Mouse (Mus musculus) layer of hippocampus, postnatal 25 days (tissue): ENCODE measurements around the gene Gpr155. TPM values are rescaled to one million over a fixed set of nuclear protein-coding genes. Genes with fewer than 3 reads are reported as not detected.

Experiments
- DNase-seq, 2 experiments: peaks; one replicate each; pipeline ENCODE4 v3.0.0; 2022; ENCODE audit warnings: mixed read lengths in 2 of 2, low spot score in 1 of 2; ENCODE audit errors: extremely low spot score in 1 of 2
- total RNA-seq, 2 experiments: library from RNA; stranded (reverse); gene quantifications; 2 replicates each; pipeline ENCODE4 v1.2.3; 2021

Gene Gpr155
- 10 to 100 TPM; 54.9 to 62.0 TPM for total RNA-seq

DNA sequence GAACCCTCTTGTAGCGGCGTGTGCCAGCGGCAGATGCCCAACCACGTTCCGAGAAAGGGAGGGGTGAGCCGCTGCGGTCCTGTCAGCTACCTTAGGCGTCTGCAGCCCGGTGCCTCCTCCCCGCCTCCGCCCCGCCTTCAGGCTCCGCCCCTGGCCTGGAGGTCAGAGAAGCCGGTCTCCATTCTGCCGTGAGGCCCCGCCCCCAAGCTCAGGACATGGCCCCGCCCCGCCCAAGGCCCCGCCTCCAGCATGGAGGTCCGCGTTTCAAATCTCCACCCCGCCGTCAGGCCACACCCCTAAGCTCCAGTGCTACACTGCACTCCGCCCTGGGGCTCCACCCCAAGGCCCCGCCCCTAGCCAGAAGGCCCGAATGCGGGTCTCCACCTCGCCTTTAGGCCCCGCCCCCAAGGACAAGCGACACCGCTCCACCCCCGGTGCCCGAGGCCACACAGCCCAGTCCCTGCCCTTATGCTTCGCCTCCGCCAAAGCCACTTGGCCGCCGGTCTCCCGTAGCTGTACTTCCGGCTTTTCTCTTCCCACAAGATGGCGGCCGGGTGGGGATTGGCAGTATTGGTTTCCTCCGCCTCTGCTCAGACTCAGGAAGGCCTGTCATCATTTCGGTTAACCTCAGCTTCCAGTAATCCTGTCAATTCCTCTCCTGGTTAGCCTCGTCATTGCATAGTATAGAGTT lies at the start of gene Gpr155:
Gene Gpr155 (minus strand): TSS at position 217 of the 691 bp plus-strand sequence.
- DNase-seq, result peak; percentile 89 to 98

DNA sequence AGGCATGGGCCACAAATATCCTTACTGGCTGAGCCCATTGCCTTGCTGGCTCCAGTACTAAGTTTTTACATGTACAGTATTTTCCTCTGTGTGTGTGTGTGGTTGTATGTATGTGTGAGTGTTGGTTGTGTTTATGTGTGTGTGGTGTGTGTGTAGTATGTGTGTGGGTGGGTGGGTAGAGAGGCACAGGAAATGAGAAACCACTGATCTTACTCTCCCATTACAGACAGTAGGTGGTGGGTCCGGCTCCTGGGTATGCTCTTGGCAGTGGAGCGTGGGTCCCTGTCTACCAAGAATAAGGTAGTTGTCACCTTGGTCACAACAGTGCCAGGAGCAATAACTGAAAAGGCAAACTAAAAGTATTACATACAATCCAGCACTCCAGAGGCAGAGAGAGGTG lies 49.5 kb upstream of the Gpr155 start:
- DNase-seq, result no peak

DNA sequence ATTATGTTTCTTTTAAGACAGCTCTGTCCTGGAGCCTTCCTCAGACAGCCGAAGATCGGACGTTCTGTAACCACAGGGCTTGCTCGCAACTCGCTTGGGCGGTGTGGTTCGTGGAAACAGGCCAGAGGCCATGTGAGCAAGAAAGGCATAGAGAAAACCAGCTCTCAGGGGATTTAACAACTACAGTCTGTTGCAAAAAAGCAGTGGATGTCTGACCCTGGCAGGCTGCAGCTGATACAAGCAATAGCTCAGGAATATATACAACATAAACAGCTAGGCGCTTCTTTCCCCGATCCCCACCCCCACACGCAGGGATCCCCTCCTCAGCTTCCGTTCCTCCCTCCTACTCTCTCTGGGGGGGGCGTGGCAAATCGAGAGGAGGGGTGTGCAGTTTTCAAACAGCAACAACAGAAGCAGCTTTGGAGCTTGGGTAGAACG lies 45.6 kb upstream of the Gpr155 start:
- no peak for DNase-seq

DNA sequence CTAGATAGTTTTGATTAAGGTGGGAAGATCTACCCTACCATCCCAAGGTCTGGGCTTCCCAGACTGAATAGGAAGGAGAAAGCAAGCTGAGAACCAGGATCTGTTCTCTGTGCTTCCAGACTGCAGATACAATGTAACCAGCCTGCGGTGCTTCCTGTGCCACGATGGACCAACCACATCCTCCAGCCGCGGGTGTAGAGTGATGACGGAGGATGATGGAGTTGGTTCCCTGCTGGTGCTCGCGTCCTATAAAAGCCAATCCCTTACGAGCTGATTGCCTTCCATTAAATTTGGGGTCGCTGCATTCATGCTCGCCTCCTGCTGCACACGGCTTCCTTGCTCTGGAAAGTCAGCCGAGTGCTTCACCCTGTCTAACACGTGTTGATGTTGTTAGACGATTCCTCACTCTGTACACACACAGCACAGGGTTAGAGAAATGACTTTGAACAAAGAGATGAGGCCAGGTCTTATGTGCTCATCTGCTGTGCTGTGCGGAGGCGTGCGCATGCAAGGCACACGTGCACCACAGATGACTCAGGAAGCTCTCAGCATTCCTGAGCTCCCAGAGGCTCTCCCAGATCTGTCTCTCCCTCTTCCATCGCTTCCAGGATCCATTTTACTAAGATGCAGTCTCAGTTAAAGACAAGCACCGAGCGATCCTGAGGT lies 42.6 kb upstream of the Gpr155 start:
- no peak for DNase-seq

DNA sequence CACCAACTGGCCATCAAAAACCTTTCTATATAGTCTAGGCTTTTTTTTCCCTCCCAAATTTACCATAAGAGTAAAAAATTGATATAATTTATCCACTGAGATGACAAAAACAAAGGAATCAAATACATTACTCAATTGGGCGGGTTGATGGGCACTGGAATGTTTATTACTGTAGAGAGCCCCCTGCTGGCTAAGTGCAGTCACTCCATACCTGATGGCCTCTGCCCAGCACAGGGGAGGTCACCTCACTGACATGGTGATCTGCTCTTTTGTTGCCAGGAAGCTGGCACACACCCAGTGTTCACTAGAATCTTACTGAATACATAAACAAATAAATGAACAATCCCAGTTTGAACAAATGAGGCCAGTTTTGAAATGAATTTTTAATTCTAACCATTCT lies 40.9 kb upstream of the Gpr155 start:
- DNase-seq, result no peak

DNA sequence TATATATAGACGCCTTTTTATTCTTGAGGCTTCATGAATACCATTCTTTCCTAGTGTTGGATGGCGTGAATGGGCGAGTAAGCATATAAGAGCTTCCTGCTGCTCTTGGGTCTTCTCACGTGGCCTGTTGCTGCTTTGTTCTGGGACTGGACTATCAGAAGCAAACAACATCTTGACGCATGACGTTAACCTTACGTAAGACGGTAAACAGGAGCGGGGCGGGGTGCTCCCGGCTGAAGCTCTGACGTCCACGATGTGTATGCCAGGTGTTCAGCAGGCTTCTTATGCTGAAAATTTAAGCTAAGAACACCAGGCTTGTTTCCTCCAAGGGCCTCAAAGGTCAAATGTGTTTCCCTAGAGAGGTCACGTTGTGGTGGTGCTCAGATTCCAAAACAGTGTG lies 39.5 kb upstream of the Gpr155 start:
- no peak for DNase-seq

DNA sequence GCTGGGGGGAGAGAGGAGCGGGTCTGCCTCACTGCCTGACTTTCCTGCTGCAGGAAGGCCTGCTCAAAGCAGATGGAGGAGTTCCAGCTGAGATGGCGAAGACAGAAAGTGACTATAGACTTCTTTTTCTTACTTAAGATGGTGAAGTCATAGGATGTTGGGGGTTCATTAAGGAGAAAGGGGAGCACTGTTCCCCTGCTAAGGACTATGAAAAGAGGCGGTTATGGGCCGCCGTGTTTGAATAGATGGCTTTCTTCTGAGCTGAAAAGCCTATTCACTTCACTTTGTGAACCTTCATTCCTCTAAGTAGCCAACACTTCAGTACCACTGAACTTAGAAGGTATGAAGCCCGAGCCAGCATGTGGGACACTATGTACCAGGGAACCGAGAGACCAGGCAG lies 33.4 kb upstream of the Gpr155 start:
- no peak for DNase-seq

DNA sequence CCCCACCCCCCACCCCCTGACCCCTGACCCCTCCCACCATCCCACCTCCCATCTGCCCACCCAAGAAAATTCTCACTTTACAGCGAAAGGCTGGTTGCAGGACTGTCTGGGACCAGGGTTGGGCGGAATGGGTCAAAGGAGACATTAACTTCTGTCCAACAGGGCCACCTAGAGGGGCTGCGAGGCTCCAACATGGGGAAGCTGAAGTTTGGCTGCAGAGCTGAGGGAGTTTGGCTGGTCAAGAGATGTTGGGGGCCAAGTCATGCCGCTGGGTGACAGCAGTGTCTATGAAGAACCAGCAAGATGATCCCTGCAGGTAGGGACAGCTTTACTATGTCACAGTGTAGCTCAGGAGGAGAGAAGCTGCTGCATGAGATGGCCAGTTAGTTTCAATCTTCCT lies 32.9 kb upstream of the Gpr155 start:
- DNase-seq, result peak in 1 of 2 experiments; percentile 30

DNA sequence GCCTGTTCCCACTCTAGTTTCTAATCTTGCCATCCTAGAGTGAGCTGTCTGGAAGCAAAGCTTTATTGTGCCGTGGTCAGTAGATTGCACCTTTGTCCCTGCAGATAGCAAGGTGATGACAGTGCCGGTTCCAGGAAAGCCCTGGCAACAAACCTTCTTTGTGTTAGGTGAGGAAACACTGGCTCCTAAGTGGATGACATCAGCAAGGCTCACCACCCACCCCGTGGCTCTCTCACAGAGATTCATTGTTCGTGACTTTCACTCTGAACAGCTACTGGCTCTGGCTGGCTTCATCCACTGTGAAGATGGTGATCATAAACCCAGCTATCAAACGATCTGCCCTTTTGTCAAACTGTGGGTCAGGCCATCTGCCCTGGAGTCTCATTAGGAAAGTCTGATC lies 29.5 kb upstream of the Gpr155 start:
- no peak for DNase-seq

DNA sequence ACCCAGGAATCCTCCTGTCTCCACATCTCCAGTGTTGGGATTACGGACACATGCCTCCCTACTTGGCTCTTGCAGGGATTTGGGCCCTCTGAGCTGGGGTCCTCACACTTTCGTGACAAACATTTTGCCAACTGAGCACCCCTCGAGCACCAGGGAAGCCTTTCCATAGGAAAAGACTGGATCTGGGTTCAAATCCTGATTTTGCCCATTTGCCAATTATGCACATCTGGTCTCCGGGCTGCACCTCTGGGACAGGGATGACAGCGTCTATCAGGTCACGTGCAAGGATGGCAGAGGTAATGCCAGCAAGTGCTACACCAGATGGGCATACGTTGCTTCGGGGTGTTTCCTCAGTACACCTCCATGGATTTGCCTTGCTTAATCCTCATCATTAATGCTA lies 23.7 kb upstream of the Gpr155 start:
- no peak for DNase-seq

DNA sequence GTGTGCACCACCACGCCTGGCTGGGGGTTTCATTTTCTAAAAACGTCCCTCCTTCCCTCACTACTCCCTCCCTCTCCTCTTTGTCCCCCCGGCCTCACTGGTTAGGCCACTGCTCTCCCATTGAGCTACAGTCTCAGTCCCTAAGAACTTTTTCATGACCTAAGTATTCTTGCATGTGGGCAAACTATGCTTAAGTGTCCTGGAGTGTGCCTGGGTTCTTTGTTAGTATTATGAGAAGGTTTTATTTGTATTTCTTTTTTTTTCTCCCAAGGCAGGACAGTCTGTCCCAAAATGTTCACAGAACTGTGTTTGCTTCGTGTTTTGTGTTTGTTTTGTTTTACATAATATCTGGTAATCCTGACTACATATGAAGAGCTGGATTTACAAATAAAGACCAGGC lies 21.3 kb upstream of the Gpr155 start:
- DNase-seq, result no peak

DNA sequence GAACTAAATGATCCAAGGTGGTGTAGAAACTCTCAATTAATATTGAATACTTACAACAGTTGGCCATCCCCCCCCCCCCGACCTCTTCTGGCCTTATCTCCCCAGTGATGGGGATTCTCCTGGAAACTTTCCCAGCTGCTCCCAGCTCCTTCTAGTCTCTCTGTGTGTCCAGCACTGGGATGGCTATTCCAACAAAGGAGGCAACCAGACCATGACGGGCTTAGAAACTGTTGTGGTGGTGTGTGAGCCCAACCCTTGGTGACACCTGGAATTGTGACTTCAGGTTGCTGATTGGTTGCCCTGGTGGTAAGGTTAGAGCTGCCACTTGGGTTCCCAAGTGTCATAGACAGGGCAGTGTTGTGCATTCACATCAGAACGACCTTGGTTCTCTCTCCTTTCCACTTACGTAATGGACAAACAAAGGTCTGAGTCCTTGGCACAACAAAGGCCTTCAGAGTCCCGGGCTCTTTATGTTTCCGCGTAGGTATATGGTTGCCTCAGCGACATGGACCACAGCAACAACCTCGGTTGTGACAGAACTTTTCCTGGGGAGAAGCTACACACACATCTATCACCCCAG lies 20.1 kb upstream of the Gpr155 start:
- no peak for DNase-seq

DNA sequence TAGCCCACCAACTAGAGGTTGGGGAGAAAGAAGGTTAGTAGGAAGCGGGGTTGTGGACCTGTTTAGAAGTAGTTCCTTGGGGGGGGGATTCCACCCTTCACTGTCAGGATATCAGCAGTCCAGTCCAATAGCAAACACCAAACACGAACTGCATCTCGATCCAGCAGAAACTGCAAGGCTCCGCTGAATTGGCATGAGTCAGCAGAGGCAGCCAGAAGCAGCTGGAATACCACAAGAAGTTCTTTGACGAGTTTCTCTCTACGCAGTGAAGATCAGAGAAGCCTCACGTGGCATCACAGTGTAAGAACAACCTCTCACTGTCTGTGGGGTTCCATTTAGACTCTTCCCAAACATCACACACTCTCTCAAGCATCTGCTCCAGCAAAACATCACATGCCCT lies 18.6 kb upstream of the Gpr155 start:
- no peak for DNase-seq

DNA sequence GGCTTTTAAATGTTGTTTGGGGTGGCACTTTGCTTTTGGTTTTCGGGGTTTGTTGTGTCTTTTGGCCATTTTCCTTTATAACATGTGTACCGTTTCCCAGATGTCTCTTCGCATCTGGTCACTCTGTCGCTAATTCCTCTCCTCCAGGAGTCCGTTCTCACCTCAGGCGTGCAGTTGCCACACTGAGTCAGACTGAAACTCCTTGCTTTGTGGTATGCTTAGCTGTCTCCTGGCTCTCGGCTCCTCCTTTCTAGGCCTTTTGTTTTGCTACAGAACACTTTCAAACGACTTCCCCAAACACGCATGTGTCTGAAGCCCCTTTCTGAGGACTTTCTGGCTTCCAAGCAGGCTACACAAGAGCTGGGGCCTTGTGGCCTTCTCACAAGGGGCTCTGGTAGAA lies 18.1 kb upstream of the Gpr155 start:
- DNase-seq, result no peak

DNA sequence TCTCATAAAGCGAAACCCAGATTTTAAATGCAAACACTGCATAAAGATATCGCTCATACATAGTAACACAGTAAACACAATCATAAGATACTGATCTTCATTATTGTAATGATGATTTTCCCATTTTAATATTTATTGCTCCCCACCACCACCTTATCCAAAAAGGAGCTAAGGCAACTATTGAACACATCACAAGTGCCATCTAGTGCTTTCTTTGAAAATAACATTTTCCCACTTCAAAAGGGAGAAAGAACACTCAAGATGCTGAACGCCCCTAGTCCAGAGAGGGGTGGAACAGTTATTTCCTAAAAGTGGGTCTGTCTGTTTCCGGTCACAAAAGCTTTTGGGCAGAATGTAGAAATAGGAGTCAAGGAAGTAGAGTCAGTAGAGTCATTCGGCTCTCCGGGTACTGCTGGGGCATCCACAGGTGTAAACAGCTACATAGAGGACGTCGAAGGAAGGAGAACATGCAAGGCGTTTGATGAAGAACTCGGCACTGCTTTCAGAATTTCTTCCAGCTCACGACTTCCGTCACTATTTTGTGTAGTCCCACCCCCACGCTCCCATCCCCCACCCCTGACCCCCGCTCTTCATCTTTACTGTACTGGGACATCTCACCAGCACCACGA lies 17.1 kb upstream of the Gpr155 start:
- no peak for DNase-seq

DNA sequence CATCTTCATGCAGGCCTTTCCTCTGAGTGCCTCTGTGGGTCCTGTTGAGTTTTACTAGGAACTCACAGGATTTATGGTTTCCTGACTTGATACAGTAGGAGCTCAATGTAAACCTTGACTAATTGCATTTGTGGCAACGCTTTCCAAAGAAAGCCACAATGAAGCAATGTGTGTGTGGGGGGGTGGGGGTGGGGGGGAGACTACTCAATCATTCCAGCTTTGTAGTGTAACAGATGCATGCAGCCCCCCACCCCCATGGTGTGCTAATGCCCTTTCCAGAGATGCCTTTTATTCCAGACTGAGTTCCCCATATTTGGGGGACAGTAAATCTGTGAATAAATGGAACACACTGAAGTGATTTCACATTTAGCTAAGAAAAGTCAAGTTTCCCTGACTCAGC lies 15.3 kb upstream of the Gpr155 start:
- DNase-seq, result no peak

DNA sequence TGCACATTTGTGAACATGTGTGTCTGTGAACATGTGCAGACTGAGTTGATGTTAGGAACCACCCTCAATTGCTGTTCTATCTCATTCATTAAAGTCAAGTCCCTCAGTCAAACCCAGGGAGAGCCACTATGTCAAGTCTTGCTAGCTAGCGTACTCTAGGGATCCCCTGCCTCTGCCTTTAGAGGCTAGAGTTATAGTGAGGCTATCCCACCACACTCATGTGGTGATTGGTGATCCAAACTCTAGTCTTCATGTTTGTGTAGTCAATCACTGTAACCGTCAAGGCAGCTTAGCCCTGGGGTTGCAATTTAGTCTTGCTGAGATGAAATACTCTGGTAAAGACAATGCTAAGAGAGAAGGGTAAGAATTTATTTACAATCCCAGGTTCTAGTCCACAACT lies 11.1 kb upstream of the Gpr155 start:
- no peak for DNase-seq

DNA sequence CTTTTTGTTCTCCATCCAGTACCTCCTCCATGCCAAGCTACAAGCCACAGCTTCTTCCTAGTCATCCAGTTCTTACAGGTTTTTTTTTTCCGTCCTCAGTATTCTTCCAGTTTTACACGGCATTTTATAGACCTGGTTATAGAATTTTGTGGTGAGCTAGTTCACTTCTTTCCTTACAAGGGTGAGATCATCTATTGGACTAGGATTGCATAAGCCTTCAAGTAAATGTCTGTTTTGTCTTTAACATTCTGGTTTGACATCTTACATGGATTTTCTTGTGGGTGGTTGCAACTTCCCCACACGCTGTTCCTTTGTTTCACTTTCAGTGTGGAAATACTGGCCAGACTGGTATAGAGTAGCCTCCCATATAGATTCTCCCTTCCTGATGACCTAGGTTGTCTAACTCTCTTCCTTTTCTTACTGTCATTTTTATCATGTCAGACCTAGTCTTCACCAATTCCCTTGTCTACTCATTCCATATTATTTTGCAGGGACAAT lies 10.5 kb upstream of the Gpr155 start:
- DNase-seq, result no peak

DNA sequence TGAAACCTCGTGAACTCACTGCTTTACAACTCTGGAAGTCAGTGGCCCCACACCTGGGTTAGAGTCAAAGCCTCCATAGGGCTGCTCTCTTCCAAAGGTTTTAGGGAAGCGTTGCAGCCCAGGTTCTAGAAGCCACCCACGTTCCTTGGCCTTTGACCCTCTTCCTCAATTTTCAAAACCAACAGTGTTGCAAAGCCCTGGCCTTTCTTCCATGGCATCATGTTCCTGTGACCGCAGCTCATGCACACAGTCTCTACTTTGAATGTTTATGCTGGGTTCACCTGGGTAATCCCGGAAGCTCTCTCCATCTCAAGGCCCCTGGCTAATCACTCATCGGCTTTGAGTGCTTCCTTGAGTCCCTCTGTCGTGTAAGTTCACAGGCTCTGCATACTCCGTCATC lies 9.1 kb upstream of the Gpr155 start:
- DNase-seq, result no peak

DNA sequence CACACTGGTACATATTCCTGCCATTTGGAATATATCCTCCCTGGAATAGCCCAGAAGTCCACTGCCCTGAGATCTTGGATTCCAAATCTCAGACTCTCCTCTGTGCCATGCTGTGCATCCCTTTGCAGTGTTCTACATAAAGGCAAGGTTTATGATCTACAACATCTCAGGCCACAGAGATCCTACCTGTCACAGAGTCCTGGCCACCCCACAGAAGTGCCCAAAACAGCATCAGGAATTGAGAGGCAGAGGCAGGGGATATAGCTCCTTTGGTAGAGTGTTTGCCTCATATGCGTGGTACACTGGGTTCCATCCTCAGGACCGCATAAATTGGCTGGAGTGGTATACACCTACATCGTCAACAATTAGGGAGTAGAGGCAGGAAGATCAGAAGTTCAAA lies 8.1 kb upstream of the Gpr155 start:
- no peak for DNase-seq

DNA sequence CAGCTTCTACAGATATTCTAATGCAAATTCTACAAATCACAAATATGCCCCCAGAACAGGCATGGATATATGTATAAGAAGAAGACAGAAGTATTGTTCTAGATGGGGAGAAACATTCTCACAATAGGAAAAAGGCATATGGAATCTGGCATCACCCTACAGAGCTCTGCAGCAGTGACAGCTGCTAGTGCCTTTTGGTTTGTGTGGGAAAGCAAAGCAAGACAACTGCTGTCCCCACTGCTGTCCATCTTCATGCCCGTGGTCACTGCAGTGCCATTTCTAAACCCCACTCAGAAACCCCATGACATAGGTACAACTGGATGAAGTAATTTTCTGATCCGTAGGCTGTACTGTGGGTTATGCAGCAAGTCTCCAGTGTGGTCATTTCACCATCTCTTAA lies 6.4 kb upstream of the Gpr155 start:
- no peak for DNase-seq
